Mouse (Mus musculus) neural tube, embryonic 15.5 days (tissue): ENCODE data around the gene Lsamp. TPM values are rescaled to one million over a fixed set of nuclear protein-coding genes. Genes with fewer than 3 reads are reported as not detected.

ENCODE experiments used
- ATAC-seq: fragments of 200-750 bp; cut with Nextera tagmentation; 2 replicates; pipeline ENCODE4 v1.8.0; 2017; ENCODE audit warnings: mild to moderate bottlenecking, moderate TSS enrichment, moderate library complexity; ENCODE audit not compliant: low FRiP score
- H3K27ac ChIP-seq: fragments of 300-500 bp; sonication (generic); replicated peaks from 2 replicates; pipeline ENCODE4 v1.5.1; 2015; ENCODE audit warnings: mild to moderate bottlenecking, inconsistent platforms
- H3K27me3 ChIP-seq: fragments of 300-500 bp; sonication (generic); replicated peaks from 2 replicates; pipeline ENCODE4 v1.6.1; 2015; ENCODE audit warnings: inconsistent platforms
- H3K36me3 ChIP-seq: fragments of 300-500 bp; sonication (generic); 2 replicates; pipeline ENCODE4 v1.6.1; 2015; ENCODE audit warnings: inconsistent platforms
- H3K4me1 ChIP-seq: fragments of 300-500 bp; sonication (generic); 2 replicates; pipeline ENCODE4 v1.6.1; 2015; ENCODE audit warnings: inconsistent platforms
- H3K4me2 ChIP-seq: fragments of 300-500 bp; sonication (generic); 2 replicates; pipeline ENCODE4 v1.6.1; 2015; ENCODE audit warnings: inconsistent platforms, mild to moderate bottlenecking, moderate library complexity
- H3K4me3 ChIP-seq: fragments of 300-500 bp; sonication (generic); replicated peaks from 2 replicates; pipeline ENCODE4 v1.5.1; 2015; ENCODE audit warnings: mild to moderate bottlenecking, inconsistent platforms
- H3K9ac ChIP-seq: fragments of 300-500 bp; sonication (generic); replicated peaks from 2 replicates; pipeline ENCODE4 v1.6.1; 2015; ENCODE audit warnings: mild to moderate bottlenecking, inconsistent platforms
- H3K9me3 ChIP-seq: fragments of 300-500 bp; sonication (generic); replicated peaks from 2 replicates; pipeline ENCODE4 v1.6.1; 2016; ENCODE audit warnings: inconsistent platforms
- WGBS: fragments of 180-500 bp; shearing (Covaris S2); methylation state at CpG from one replicate; pipeline ENCODE4 v1.1.7; 2015; ENCODE audit warnings: mixed read lengths; 5-methylcytosine and 5-hydroxymethylcytosine counted together
- polyA plus RNA-seq: library from polyadenylated mRNA; unstranded; fragments of >200 nt; fragmentation: Nextera tagmentation; extraction: Ambion mirVana; gene quantifications from 2 replicates; pipeline ENCODE4 v1.2.1, GENCODE M21; 2015

The Lsamp gene
- polyA plus RNA-seq, 1 experiment from 2014 or later = 124 TPM

GRCm38 (mm10) chr16:40509146-40510030 lies 525.2 kb downstream of the Lsamp start:
- no peaks in the 10 kb centered on the region for H3K9me3 ChIP-seq
- H3K27me3 ChIP-seq = no peaks in the 10 kb centered on the region
- H3K4me3 ChIP-seq = no peak overlapping the region
- no peak overlapping the region for H3K4me2 ChIP-seq
- H3K36me3 ChIP-seq = no peaks in the 10 kb centered on the region
- peaks cover 1% of the 10 kb centered on the region; the same call in 1 of the 2 replicates for H3K4me1 ChIP-seq
- no peak overlapping the region; the same call in 1 of the 2 replicates for H3K27ac ChIP-seq
- WGBS = 68% methylated on average over 7 of the region's 7 CpGs
- H3K9ac ChIP-seq = no peak overlapping the region
- ATAC-seq = peak; percentile 84; the same call in 1 of the 2 replicates

GRCm38 (mm10) chr16:40536754-40537153 lies 552.6 kb downstream of the Lsamp start:
- 30% methylated on average over 1 of the region's 1 CpGs for WGBS
- Histone ChIP-seq H3K27me3 (no peaks in the 10 kb centered on the region), H3K27ac (no peak overlapping the region), H3K9ac (no peak overlapping the region), H3K4me3 (no peak overlapping the region), H3K9me3 (no peaks in the 10 kb centered on the region), H3K36me3 (no peaks in the 10 kb centered on the region), H3K4me2 (no peak overlapping the region), H3K4me1 (no peaks in the 10 kb centered on the region)
- no peak for ATAC-seq

DNA sequence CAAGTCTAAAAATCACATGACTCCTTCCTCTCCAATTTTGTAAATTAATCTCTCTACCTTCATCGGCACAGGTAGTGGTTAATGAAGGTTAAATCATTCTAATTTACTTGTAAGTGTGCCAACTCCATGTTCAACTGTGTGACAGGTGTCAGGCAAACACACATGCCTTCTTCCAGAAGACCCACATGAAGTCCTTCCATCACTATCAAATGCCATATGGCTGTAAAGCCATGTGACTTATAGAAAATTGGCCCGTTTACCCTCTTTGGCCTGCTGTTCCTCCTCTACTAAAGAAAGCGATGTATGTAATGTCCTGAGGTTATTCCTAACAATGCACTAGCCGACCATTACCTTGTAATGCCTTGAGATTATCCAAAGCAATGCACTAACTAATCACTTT lies 565.5 kb downstream of the Lsamp start:
- no peaks in the 10 kb centered on the region for H3K4me1 ChIP-seq

DNA sequence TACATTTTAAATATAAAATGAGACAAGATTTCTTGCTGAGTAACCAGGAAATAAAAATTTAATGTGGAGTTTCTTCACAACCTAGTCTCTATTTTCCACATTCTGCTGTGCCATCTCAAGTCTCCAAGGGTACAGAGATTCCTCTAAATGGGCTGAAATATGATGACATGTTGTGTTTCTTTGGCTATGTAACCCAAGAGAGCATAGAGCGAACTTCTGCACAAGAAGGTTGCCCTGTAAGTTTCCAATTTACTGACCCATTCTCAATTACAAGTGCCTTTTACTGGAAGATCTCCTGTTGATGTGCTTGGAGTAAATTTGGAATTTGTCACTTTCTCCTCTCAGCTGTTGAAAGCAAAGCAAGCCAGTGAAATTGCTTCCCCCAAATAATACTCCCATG lies 571.4 kb downstream of the Lsamp start:
- ATAC-seq = no peak
- H3K4me3 ChIP-seq = no peak overlapping the region
- 92% methylated on average over 1 of the region's 1 CpGs for whole genome bisulfite sequencing

More for the DNA sequence above, 565.5 kb downstream of the Lsamp start:
- H3K9me3 ChIP-seq = no peaks in the 10 kb centered on the region
- H3K4me2 ChIP-seq = no peak overlapping the region
- H3K9ac ChIP-seq = no peak overlapping the region
- H3K27ac ChIP-seq = no peak overlapping the region
- 72% methylated on average over 4 of the region's 4 CpGs for whole genome bisulfite sequencing
- ATAC-seq = no peak
- H3K36me3 ChIP-seq = no peaks in the 10 kb centered on the region
- no peaks in the 10 kb centered on the region for H3K27me3 ChIP-seq
- no peak overlapping the region for H3K4me3 ChIP-seq

DNA sequence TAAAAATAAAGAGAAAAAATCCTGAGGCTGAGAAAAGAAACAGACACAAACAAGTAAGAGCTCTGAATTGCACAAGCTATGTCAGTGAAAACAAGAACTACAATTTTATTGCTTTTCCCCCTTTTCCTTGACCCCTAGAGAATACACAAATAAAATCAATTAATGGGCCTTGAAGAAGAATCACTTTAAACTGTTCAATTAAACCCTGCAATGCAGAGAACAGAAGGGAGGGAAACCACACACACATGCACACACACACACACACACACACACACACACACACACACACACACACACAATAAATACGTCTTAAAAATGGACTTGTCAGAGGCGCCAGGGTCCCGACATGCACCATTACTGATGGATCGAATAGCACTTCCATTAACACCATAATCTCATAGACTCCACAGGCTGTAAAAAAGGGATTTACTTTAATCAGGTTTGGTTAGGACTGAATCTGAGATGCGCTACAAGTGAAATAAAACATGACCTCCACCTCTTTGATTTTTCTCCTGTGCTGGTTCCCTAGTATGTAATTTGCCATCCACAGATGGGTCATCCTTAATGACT lies 573.6 kb downstream of the Lsamp start:
- Histone ChIP-seq H3K27me3 (no peaks in the 10 kb centered on the region), H3K36me3 (no peaks in the 10 kb centered on the region), H3K4me2 (no peak overlapping the region), H3K4me1 (peaks cover 8% of the 10 kb centered on the region), H3K9ac (no peak overlapping the region), H3K4me3 (no peak overlapping the region), H3K9me3 (no peaks in the 10 kb centered on the region), H3K27ac (no peak overlapping the region)
- WGBS = 62% methylated on average over 5 of the region's 5 CpGs
- ATAC-seq = no peak

More for the DNA sequence above, 571.4 kb downstream of the Lsamp start:
- H3K9ac ChIP-seq = no peak overlapping the region
- H3K4me2 ChIP-seq = no peak overlapping the region
- H3K9me3 ChIP-seq = no peaks in the 10 kb centered on the region
- no peak overlapping the region for H3K27ac ChIP-seq
- H3K27me3 ChIP-seq = no peaks in the 10 kb centered on the region
- H3K36me3 ChIP-seq = no peaks in the 10 kb centered on the region
- H3K4me1 ChIP-seq = peaks cover 8% of the 10 kb centered on the region

DNA sequence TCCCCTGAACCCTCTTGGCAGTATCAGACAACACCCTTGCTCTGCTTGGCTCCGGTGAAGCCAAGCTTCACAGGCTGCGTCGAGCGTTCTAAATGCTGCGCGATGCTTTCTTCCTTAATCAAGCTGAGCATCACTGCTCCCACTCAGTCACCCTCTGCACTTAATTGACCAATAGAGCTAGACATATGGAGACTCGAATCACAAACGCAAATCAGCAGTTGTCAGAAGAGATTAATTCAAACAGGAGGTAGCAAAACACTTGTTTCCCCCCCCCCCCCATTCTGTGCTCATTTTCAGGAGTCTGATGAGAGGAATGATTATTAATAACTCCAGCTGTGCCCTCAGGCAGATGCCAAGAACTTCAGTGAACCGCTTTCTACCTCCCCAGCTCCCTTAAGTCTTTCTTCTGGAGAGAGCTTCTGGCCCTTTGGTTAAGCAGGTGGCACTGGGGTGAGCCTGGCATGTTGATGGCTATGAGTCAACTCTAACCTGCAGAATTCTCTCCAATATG lies 583.3 kb downstream of the Lsamp start:
- no peaks in the 10 kb centered on the region for H3K9me3 ChIP-seq
- no peak overlapping the region for H3K4me3 ChIP-seq
- H3K27ac ChIP-seq = no peak overlapping the region
- H3K4me1 ChIP-seq = 0 out of 2 replicates have a peak, but pooled peaks cover 9% of the 10 kb centered on the region
- H3K9ac ChIP-seq = no peak overlapping the region
- no peaks in the 10 kb centered on the region for H3K36me3 ChIP-seq
- ATAC-seq = no peak
- 50% methylated on average over 9 of the region's 9 CpGs for WGBS
- H3K27me3 ChIP-seq = no peaks in the 10 kb centered on the region
- peak overlapping the region; percentile 17; the same call in 1 of the 2 replicates for H3K4me2 ChIP-seq

- no peaks in the 10 kb centered on the region for H3K9me3 ChIP-seq
- 0 out of 2 replicates have a peak, but pooled peaks cover 5% of the 10 kb centered on the region for H3K4me1 ChIP-seq
- no peaks in the 10 kb centered on the region for H3K36me3 ChIP-seq
- 69% methylated on average over 12 of the region's 12 CpGs for WGBS
- no peak overlapping the region for H3K4me3 ChIP-seq
- no peak overlapping the region for H3K4me2 ChIP-seq
- no peak overlapping the region for H3K9ac ChIP-seq
- no peak overlapping the region for H3K27ac ChIP-seq
- H3K27me3 ChIP-seq = no peaks in the 10 kb centered on the region
- ATAC-seq = no peak
Observed at GRCm38 (mm10) chr16:40572085-40572745, 588.1 kb downstream of the Lsamp start.

DNA sequence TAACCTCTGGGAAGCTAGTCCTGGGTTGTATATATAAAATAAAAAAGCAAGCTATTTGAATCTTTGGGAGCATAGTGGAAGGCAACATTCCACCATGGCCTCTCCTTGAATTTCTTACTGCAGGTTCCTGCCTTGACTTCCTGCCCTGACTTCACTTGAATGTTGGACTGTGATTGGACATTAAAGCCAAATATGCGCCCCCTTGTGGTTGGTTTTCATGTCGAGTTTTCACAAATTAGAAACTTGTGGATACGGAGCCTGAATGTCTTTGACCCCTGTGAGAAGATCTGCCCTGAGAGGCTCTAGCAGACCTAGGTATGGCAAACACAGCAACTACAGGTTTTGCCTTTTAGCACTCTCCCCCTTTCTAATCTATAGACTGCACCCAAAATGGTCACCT lies 597.9 kb downstream of the Lsamp start:
- ATAC-seq = no peak
- no peaks in the 10 kb centered on the region for H3K9me3 ChIP-seq
- 78% methylated on average over 3 of the region's 3 CpGs for WGBS
- H3K4me1 ChIP-seq = 0 out of 2 replicates have a peak, but pooled peaks cover 3% of the 10 kb centered on the region
- H3K9ac ChIP-seq = no peak overlapping the region
- H3K4me3 ChIP-seq = no peak overlapping the region
- H3K27ac ChIP-seq = no peak overlapping the region
- no peaks in the 10 kb centered on the region for H3K27me3 ChIP-seq
- H3K36me3 ChIP-seq = no peaks in the 10 kb centered on the region
- H3K4me2 ChIP-seq = no peak overlapping the region

DNA sequence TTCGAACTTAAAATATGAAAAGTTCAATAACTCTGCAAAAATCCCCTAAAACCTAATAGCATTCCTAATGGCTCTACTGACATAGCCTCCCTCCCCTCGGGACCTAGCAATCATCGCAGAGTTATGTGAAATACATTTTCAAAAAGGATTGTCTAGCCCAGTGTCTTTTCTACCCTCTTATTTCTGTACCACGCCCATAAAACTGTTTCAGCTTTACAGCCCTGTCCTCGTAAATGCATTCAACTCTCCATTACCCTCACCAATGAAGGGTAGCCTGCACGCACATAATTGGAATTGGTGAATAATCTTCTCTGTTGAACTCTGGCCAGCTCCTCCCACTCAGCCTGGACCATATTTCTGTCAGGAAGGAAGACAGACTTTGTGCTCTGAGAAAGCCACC lies 609.0 kb downstream of the Lsamp start:
- no peak overlapping the region for H3K4me3 ChIP-seq
- H3K9ac ChIP-seq = no peak overlapping the region
- H3K4me1 ChIP-seq = peaks cover 6% of the 10 kb centered on the region; the same call in 1 of the 2 replicates
- H3K4me2 ChIP-seq = no peak overlapping the region
- no peaks in the 10 kb centered on the region for H3K27me3 ChIP-seq
- no peak overlapping the region for H3K27ac ChIP-seq
- 27% methylated on average over 6 of the region's 6 CpGs for WGBS
- no peak for ATAC-seq
- no peaks in the 10 kb centered on the region for H3K9me3 ChIP-seq
- H3K36me3 ChIP-seq = no peaks in the 10 kb centered on the region

DNA sequence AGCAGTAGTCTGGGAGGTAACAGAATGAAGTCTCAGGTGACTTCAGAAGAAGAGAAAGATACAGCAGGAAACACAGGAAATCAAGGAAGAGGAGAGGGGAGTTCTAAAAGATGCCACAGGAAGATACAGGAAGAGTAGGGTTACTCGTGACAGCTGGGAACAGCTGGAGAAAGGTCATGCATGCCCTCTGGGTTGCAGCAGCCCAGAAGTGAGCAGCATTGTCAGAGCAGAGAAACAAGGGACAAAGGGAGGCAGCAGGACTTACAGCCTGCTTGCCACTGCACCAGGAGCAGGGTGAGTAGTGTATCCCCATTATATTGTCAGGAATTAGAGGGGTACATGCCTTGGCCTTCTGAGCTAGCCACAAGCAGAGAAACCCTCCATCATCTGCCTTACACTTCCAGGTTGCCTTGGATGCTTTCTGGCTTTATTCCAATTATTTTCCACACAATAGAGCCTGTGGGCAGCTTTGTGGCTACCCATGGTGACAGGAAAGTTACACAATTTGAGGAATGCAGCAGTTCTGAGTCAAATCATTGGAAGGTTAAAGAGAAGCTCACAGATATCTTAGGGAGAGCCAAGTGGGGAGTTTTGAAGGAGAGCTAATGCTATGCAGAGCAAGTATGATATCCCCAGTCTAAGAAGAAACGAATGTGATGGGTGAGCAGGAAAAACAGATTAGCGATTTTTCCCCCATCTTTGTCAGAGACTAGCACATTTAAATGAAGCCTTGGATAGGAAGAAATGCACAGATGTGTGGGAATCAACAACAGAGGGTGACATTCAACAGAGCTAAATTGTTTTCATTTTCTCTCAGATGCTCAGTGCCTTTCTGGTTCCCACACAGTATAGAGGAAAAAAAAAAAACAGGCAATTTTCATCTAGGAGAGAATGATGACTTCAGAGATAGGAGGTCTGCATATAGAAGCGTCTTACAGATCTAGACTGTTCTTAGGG lies 617.5 kb downstream of the Lsamp start:
- 45% methylated on average over 4 of the region's 4 CpGs for WGBS
- Histone ChIP-seq H3K4me3 (no peak overlapping the region), H3K4me1 (0 out of 2 replicates have a peak, but pooled peaks cover 6% of the 10 kb centered on the region), H3K27me3 (no peaks in the 10 kb centered on the region), H3K9ac (no peak overlapping the region), H3K4me2 (no peak overlapping the region), H3K36me3 (no peaks in the 10 kb centered on the region), H3K27ac (no peak overlapping the region; the same call in 1 of the 2 replicates), H3K9me3 (no peaks in the 10 kb centered on the region)
- ATAC-seq = no peak

GRCm38 (mm10) chr16:40607509-40607908 lies 623.3 kb downstream of the Lsamp start:
- no peaks in the 10 kb centered on the region for H3K27me3 ChIP-seq
- WGBS = 44% methylated on average over 3 of the region's 3 CpGs
- no peak overlapping the region for H3K9ac ChIP-seq
- no peak overlapping the region for H3K27ac ChIP-seq
- no peaks in the 10 kb centered on the region for H3K36me3 ChIP-seq
- peak; percentile 59; the same call in 1 of the 2 replicates for ATAC-seq
- H3K4me3 ChIP-seq = no peak overlapping the region
- H3K9me3 ChIP-seq = no peaks in the 10 kb centered on the region
- H3K4me2 ChIP-seq = no peak overlapping the region
- H3K4me1 ChIP-seq = no peaks in the 10 kb centered on the region
